Comparison of ENCODE assay signal across 9 mouse cellular contexts in the genomic region with DNA sequence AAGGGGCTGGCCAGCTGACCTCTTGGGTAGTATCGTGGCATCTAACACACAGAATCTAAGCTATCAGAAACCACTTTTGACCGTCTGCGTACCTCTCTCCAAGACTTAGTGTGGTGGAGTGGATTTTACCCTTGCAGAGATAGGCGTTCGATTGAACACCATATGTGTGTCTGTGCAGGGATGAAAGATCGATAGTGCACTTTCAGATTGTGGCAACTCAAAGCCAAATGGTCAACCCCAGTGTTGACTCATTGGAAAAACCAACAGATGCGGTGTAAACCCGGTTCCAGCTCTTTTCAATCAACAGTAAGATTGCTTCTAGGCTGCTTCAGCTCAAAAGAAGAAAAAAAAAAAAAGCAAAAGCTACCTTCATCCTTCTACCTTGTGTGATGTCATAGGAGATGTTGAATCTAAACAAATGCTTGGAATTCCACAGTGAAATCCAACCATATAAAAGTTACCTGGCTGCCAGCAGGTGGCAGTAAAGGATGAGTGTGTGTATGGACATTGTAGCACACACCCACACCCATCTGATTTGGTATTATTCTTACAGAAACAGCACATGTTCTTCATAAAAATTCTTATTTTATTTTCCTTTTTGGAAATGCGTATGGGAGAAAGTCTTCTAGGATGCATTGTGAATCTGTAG. TPM values are rescaled to one million over a fixed set of nuclear protein-coding genes. Genes with fewer than 3 reads are reported as not detected.
DNase-seq lines count a peak whose midpoint lies in the region.
"Had no signal": no experiment of that assay in that cellular context is flagged by ENCODE, and none has a peak within 500 bp of the region (broad histone marks: within the 10 kb centered on the region; RNA-seq: fewer than 3 reads in every experiment).

No protein-coding gene starts in this region.

- intact Hi-C loops in left cerebral cortex, postnatal 25 days (cut with DNase I), result loop anchor here (1.0 to 5.0 kb wide), 2 partner anchors 316 to 410 kb away; no protein-coding TSS in a partner anchor

- DNase-seq in gastrocnemius, adult 18-20 months (ENCODE audit: low spot score), result peak; percentile 45
- no peak for DNase-seq in gastrocnemius, postnatal 25 days
- peak; percentile 49 for DNase-seq in urinary bladder, postnatal 14 days (ENCODE audit: low spot score)
- no peak for DNase-seq in urinary bladder, postnatal 10 days (ENCODE audit: low spot score)
- DNase-seq in forelimb bud, embryonic 11.5 days (ENCODE audit: low read depth, low spot score), result peak; percentile 62
- peak; percentile 65 to 74 for DNase-seq in left cerebral cortex, postnatal 25 days (ENCODE audit: low spot score in 2 of 2)
- peak; percentile 56 to 60 for DNase-seq in right cerebral cortex, adult 2 months (ENCODE audit: low spot score in 2 of 2)
- no peak for DNase-seq in ovary, postnatal 10 days (ENCODE audit: low spot score)

RNA-seq across cellular contexts. Expression of gene Gm10309, which starts 8.8 kb away (rescaled TPM):
- total RNA-seq in gastrocnemius, adult 18-20 months (2021), result under 1 TPM in 1 of 2 experiments, not detected in 1; 0.11 TPM
- total RNA-seq in gastrocnemius, postnatal 25 days (2021), result not detected
- total RNA-seq in left cerebral cortex, postnatal 25 days (2021), result not detected
- total RNA-seq: layer of hippocampus, adult 8-10 months had no signal

Comparison
In these comparisons a context has a peak if more than half of its experiments do, and no peak if none do; other contexts are left out.
1. DNase-seq: peak in gastrocnemius, adult 18-20 months (single experiment), urinary bladder, postnatal 14 days (single experiment), forelimb bud, embryonic 11.5 days (single experiment), left cerebral cortex, postnatal 25 days (2 of 2) and right cerebral cortex, adult 2 months (2 of 2); none in gastrocnemius, postnatal 25 days (single experiment), urinary bladder, postnatal 10 days (single experiment) and ovary, postnatal 10 days (single experiment).